Mouse (Mus musculus): Measurements from ENCODE around the gene Gm6408. TPM values are rescaled to one million over a fixed set of nuclear protein-coding genes. Genes with fewer than 3 reads are reported as not detected.
"Not testable (repeated sequence)": the region's sequence is repeated elsewhere in the genome, so short reads cannot be mapped to it uniquely, and the experiment has no call there.

Gene Gm6408
- not detected in 2 replicates for total RNA-seq (2017)

GRCm38 (mm10) chr5:146481665-146482064, at the start of gene Gm6408:
Gene Gm6408, plus strand, starts transcription at chr5:146481965.
- ATAC-seq (ENCODE audit: extremely low read depth, insufficient number of reproducible peaks, low FRiP score, poor library complexity, severe bottlenecking): not testable (repeated sequence)

- ATAC-seq (ENCODE audit: extremely low read depth, insufficient number of reproducible peaks, low FRiP score, poor library complexity, severe bottlenecking): no peak
Observed at GRCm38 (mm10) chr5:146432476-146432875, 49.3 kb upstream of the Gm6408 start.

DNA sequence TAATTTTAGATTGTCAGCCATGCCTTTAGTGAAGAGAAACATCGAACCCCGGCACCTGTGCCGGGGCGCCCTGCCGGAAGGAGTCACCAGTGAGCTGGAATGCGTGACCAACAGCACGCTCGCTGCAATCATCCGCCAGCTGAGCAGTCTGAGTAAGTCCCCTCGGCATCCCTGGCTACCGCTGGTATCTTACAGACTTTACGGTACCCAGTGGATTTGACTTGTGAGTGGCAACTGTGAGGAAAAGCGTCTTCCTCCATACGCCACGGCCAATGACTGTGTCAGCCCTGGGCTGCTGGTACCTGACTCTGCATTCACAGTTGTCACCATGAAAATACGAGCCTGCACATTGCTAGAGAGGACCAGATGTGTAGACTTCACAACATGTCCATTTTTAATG, 46.4 kb upstream of the Gm6408 start:
- no peak for ATAC-seq (ENCODE audit: extremely low read depth, insufficient number of reproducible peaks, low FRiP score, poor library complexity, severe bottlenecking)

- no peak for ATAC-seq (ENCODE audit: extremely low read depth, insufficient number of reproducible peaks, low FRiP score, poor library complexity, severe bottlenecking)
Observed at GRCm38 (mm10) chr5:146436796-146437195, 45.0 kb upstream of the Gm6408 start.

- no peak for ATAC-seq (ENCODE audit: extremely low read depth, insufficient number of reproducible peaks, low FRiP score, poor library complexity, severe bottlenecking)
Observed at GRCm38 (mm10) chr5:146439152-146439781, 42.5 kb upstream of the Gm6408 start.

DNA sequence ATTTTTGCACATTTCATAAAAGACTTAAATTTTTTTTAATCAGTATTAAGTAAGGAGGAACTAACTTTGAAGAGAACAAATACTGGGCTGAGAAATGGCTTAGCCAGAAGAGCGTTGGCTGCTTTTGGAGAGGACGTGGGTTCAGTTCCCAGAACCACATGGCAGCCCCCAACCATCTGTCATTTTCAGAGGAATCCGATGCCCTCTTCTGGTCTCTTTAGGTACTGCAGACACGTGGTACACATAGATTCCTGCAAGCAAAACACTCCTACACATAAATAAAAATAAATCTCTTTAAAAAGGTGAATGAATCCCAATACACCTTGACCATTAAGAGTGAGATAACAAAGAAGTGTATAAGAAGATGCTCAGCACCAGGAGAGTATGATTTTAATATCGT, 41.5 kb upstream of the Gm6408 start:
- ATAC-seq (ENCODE audit: extremely low read depth, insufficient number of reproducible peaks, low FRiP score, poor library complexity, severe bottlenecking): no peak

- no peak for ATAC-seq (ENCODE audit: extremely low read depth, insufficient number of reproducible peaks, low FRiP score, poor library complexity, severe bottlenecking)
Observed at GRCm38 (mm10) chr5:146442767-146443166, 39.0 kb upstream of the Gm6408 start.

DNA sequence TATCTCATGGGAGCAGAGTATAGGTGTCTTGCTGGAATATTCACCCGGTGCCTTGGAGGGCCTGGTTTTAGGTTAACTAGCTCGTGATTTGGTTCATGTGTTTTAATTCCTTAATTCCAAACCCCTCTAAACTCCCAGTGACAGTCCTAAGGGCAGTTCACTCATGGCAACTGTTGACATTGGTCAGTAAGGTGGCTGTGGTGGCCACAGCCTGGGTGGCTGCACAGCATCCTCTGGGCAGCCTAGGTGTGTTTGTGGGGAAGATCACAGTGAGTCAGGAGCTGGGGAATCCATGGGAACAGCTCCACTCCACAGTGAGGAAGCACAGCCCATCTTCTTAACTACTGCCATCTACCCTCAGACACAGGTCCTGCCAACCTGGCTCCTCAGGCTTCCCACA, 35.1 kb upstream of the Gm6408 start:
- no peak for ATAC-seq (ENCODE audit: extremely low read depth, insufficient number of reproducible peaks, low FRiP score, poor library complexity, severe bottlenecking)

DNA sequence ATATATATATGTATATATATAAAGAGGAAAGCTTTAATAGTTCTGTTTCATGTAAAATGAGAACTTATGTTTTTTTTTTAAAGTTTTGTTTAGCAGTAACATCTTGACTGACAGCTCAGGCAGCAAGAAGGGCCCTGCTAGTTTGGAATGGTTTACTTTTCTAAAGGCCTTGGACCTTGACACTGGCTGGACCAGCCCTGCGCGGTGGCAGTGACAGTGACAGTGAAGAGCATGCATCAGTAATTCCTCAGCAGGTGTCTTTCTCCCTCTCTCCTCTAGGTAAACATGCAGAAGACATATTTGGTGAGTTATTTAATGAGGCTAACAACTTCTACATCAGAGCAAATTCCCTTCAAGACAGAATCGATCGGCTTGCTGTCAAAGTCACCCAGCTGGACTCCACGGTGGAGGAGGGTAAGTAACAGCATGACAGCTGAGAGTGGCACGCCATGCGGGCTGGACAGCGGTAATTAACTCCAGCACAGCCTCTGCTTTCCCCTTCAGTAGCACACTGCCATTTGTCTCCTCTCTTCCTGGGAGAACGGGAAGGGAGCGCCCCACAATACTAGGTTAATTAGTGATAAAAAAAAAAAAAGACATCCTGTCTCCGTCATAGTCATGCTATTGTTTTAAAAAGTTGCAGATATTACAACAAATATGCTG, 30.0 kb upstream of the Gm6408 start:
- no peak for ATAC-seq (ENCODE audit: extremely low read depth, insufficient number of reproducible peaks, low FRiP score, poor library complexity, severe bottlenecking)

GRCm38 (mm10) chr5:146453556-146453955, 28.2 kb upstream of the Gm6408 start:
- no peak for ATAC-seq (ENCODE audit: extremely low read depth, insufficient number of reproducible peaks, low FRiP score, poor library complexity, severe bottlenecking)

DNA sequence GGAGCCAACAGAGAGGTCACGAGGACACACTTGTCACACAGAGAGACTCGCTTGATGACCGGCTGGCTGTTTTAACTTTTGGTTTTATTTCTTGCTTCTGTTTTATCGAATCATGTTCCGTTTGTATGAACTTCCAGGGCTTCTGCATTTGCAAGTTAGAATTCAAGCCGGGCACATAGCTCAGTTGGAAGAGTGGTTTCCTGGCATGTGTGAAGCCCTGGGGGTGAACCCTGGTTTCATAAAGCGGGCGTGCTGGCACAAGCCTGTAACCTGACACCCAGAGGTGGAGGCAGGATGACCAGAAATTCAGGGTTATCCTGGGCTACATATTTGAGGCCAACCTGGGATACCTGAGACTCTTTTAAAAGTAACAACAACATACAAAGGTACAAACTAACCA, 20.2 kb upstream of the Gm6408 start:
- ATAC-seq (ENCODE audit: extremely low read depth, insufficient number of reproducible peaks, low FRiP score, poor library complexity, severe bottlenecking): no peak

GRCm38 (mm10) chr5:146466663-146467062, 15.1 kb upstream of the Gm6408 start:
- no peak for ATAC-seq (ENCODE audit: extremely low read depth, insufficient number of reproducible peaks, low FRiP score, poor library complexity, severe bottlenecking)

DNA sequence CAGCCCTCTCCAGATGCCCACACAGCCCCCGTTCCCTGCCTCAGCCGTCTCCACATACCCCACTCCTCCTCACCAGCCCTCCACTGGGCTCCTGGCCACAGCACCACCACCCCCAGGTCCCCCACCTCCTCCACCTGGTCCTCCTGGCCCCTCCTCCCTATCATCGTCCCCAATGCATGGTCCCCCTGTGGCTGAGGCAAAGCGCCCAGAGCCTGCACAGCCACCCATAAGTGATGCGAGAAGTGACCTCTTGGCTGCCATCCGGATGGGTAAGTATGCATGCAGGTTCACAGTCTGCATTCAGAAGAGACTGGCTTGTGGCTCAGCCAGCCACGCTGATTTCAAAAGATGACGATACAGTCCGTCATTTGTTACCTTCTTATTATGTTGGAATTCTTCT, 13.5 kb upstream of the Gm6408 start:
- ATAC-seq (ENCODE audit: extremely low read depth, insufficient number of reproducible peaks, low FRiP score, poor library complexity, severe bottlenecking): no peak

DNA sequence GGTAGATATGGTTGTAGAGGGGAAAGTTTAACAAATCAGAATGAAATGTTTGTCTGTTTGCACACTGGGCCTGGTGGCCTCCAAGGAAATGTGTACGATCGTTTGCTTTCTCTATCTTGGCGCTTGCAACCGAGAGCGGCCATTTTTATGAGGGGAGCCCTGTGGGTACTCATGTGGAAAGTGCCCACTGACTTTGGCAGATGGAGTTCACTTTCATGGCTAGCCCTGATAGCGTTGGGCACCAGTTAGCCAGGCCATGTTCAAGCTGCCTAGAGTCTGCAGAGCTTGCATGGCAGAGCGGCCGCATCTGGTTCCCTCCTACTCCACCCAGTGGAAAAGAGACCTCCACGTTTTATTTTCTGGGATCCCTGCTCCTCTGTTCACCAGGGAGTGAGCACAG, 10.9 kb upstream of the Gm6408 start:
- no peak for ATAC-seq (ENCODE audit: extremely low read depth, insufficient number of reproducible peaks, low FRiP score, poor library complexity, severe bottlenecking)

DNA sequence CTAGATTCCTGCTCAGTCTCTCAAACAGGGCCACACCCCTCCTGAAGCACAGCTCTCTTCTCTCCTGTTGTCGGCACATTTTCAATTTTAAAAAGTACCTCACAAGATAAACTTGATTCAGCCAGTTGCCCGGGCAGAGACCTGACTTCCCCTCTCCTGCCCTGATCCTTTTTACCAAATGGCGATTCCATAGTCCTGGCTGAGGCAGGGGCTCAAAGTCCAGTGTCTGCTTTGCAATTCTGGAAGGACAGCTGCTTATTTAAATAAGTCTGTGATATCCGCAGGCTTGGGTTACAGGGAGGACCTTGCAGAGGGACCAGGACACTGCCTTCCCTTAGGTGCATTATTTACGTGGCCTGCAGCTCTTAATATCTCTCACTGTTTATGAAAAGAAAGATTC, 10.5 kb upstream of the Gm6408 start:
- ATAC-seq (ENCODE audit: extremely low read depth, insufficient number of reproducible peaks, low FRiP score, poor library complexity, severe bottlenecking): no peak

- ATAC-seq (ENCODE audit: extremely low read depth, insufficient number of reproducible peaks, low FRiP score, poor library complexity, severe bottlenecking): no peak
Observed at GRCm38 (mm10) chr5:146471821-146472220, 9.9 kb upstream of the Gm6408 start.

DNA sequence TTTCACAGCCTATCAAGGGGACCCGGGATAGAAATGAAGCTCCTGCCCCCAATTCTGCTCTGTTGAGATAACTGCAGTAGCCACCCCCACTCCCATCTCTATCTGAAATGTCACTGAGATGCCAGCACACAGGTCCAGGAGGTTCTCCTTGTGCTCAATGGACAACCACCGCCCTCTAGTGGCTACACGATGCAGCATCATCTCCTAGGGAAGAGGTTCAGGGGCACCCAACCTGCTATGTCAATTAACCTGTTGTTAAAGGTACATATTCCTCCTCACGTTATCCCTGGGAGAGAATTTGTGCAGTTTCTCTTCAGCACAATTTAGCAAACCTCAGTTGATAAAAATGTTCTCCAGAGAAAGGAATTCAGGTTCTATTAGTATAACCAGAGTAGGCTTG, 2.2 kb upstream of the Gm6408 start:
- ATAC-seq (ENCODE audit: extremely low read depth, insufficient number of reproducible peaks, low FRiP score, poor library complexity, severe bottlenecking): not testable (repeated sequence)

- not testable (repeated sequence) for ATAC-seq (ENCODE audit: extremely low read depth, insufficient number of reproducible peaks, low FRiP score, poor library complexity, severe bottlenecking)
Observed at GRCm38 (mm10) chr5:146488959-146489358, 7.2 kb downstream of the Gm6408 start.

- ATAC-seq (ENCODE audit: extremely low read depth, insufficient number of reproducible peaks, low FRiP score, poor library complexity, severe bottlenecking): not testable (repeated sequence)
Observed at GRCm38 (mm10) chr5:146491063-146491462, 9.3 kb downstream of the Gm6408 start, which contains the start of gene Gm6370. Gene Gm6370, plus strand, starts transcription at chr5:146491363.

GRCm38 (mm10) chr5:146502099-146502498, 20.3 kb downstream of the Gm6408 start, which contains the start of gene 4930449I24Rik:
Gene 4930449I24Rik, plus strand, starts transcription at chr5:146502399.
- ATAC-seq (ENCODE audit: extremely low read depth, insufficient number of reproducible peaks, low FRiP score, poor library complexity, severe bottlenecking): not testable (repeated sequence)

- not testable (repeated sequence) for ATAC-seq (ENCODE audit: extremely low read depth, insufficient number of reproducible peaks, low FRiP score, poor library complexity, severe bottlenecking)
Observed at GRCm38 (mm10) chr5:146513823-146514222, 32.1 kb downstream of the Gm6408 start, which contains the start of gene Gm3402. Gene Gm3402, plus strand, starts transcription at chr5:146514123.

Measured in neutrophil, adult 5-6 weeks (primary cell).